Mouse (Mus musculus): Measurements from ENCODE around the gene Cd274. TPM values are rescaled to one million over a fixed set of nuclear protein-coding genes. Genes with fewer than 3 reads are reported as not detected.

The Cd274 gene
- polyA plus RNA-seq, 1 experiment from 2014 or later = 0.04 TPM

- no peak overlapping the region for H3K4me3 ChIP-seq
- H3K9me3 ChIP-seq = no peaks in the 10 kb centered on the region
- WGBS = 63% methylated on average over 3 of the region's 3 CpGs
- no peak overlapping the region for H3K9ac ChIP-seq
- H3K27me3 ChIP-seq = no peaks in the 10 kb centered on the region
- H3K27ac ChIP-seq = no peak overlapping the region
- H3K36me3 ChIP-seq = no peaks in the 10 kb centered on the region
- peaks cover 4% of the 10 kb centered on the region; the same call in 1 of the 2 replicates for H3K4me1 ChIP-seq
- no peak overlapping the region for H3K4me2 ChIP-seq (replicated peaks)
- ATAC-seq (ENCODE audit: low FRiP score, low read depth) = no peak
Observed at GRCm38 (mm10) chr19:29419506-29419905, 52.3 kb downstream of the Cd274 start.

GRCm38 (mm10) chr19:29419946-29420345 lies 52.7 kb downstream of the Cd274 start:
- H3K27ac ChIP-seq = no peak overlapping the region
- H3K4me2 ChIP-seq (replicated peaks) = no peak overlapping the region
- H3K27me3 ChIP-seq = no peaks in the 10 kb centered on the region
- H3K9ac ChIP-seq = no peak overlapping the region
- H3K9me3 ChIP-seq = no peaks in the 10 kb centered on the region
- ATAC-seq (ENCODE audit: low FRiP score, low read depth) = no peak
- H3K4me3 ChIP-seq = no peak overlapping the region
- H3K36me3 ChIP-seq = no peaks in the 10 kb centered on the region
- peaks cover 4% of the 10 kb centered on the region; the same call in 1 of the 2 replicates for H3K4me1 ChIP-seq

GRCm38 (mm10) chr19:29420397-29420796 lies 53.1 kb downstream of the Cd274 start:
- ATAC-seq (ENCODE audit: low FRiP score, low read depth) = no peak
- Histone ChIP-seq H3K9me3 (no peaks in the 10 kb centered on the region), H3K27me3 (no peaks in the 10 kb centered on the region), H3K9ac (no peak overlapping the region), H3K27ac (no peak overlapping the region), H3K4me1 (peaks cover 4% of the 10 kb centered on the region; the same call in 1 of the 2 replicates), H3K4me3 (no peak overlapping the region), H3K36me3 (no peaks in the 10 kb centered on the region), H3K4me2 (replicated peaks) (no peak overlapping the region)
- WGBS = 73% methylated on average over 8 of the region's 8 CpGs

GRCm38 (mm10) chr19:29422013-29422645 lies 54.9 kb downstream of the Cd274 start:
- H3K9me3 ChIP-seq = no peaks in the 10 kb centered on the region
- H3K27ac ChIP-seq = no peak overlapping the region
- no peak for ATAC-seq (ENCODE audit: low FRiP score, low read depth)
- peaks cover 4% of the 10 kb centered on the region; the same call in 1 of the 2 replicates for H3K4me1 ChIP-seq
- no peak overlapping the region for H3K4me3 ChIP-seq
- 88% methylated on average over 16 of the region's 16 CpGs for WGBS
- no peaks in the 10 kb centered on the region for H3K36me3 ChIP-seq
- no peak overlapping the region for H3K9ac ChIP-seq
- H3K27me3 ChIP-seq = no peaks in the 10 kb centered on the region
- no peak overlapping the region for H3K4me2 ChIP-seq (replicated peaks)

GRCm38 (mm10) chr19:29422796-29423195 lies 55.5 kb downstream of the Cd274 start:
- Histone ChIP-seq H3K9me3 (no peaks in the 10 kb centered on the region), H3K4me2 (replicated peaks) (no peak overlapping the region), H3K27me3 (no peaks in the 10 kb centered on the region), H3K4me1 (peaks cover 4% of the 10 kb centered on the region; the same call in 1 of the 2 replicates), H3K27ac (no peak overlapping the region), H3K36me3 (no peaks in the 10 kb centered on the region), H3K4me3 (no peak overlapping the region), H3K9ac (no peak overlapping the region)
- 81% methylated on average over 7 of the region's 7 CpGs for WGBS
- ATAC-seq (ENCODE audit: low FRiP score, low read depth) = no peak

GRCm38 (mm10) chr19:29430516-29430915 lies 63.3 kb downstream of the Cd274 start:
- 80% methylated on average over 3 of the region's 3 CpGs for WGBS
- ATAC-seq (ENCODE audit: low FRiP score, low read depth) = no peak

GRCm38 (mm10) chr19:29430953-29431352 lies 63.7 kb downstream of the Cd274 start:
- ATAC-seq (ENCODE audit: low FRiP score, low read depth) = no peak
- 72% methylated on average over 3 of the region's 3 CpGs for WGBS
- no peak overlapping the region for H3K4me3 ChIP-seq
- H3K27ac ChIP-seq = no peak overlapping the region
- no peaks in the 10 kb centered on the region for H3K4me1 ChIP-seq
- H3K9ac ChIP-seq = no peak overlapping the region
- no peak overlapping the region for H3K4me2 ChIP-seq (replicated peaks)
- H3K9me3 ChIP-seq = no peaks in the 10 kb centered on the region
- H3K36me3 ChIP-seq = no peaks in the 10 kb centered on the region
- H3K27me3 ChIP-seq = no peaks in the 10 kb centered on the region

More at GRCm38 (mm10) chr19:29430516-29430915, 63.3 kb downstream of the Cd274 start:
- Histone ChIP-seq H3K27ac (no peak overlapping the region), H3K4me2 (replicated peaks) (no peak overlapping the region), H3K9me3 (no peaks in the 10 kb centered on the region), H3K4me3 (no peak overlapping the region), H3K4me1 (no peaks in the 10 kb centered on the region), H3K36me3 (no peaks in the 10 kb centered on the region), H3K27me3 (no peaks in the 10 kb centered on the region), H3K9ac (no peak overlapping the region)

- Histone ChIP-seq H3K27me3 (no peaks in the 10 kb centered on the region), H3K4me1 (no peaks in the 10 kb centered on the region), H3K4me3 (no peak overlapping the region), H3K36me3 (no peaks in the 10 kb centered on the region), H3K4me2 (replicated peaks) (no peak overlapping the region), H3K9me3 (no peaks in the 10 kb centered on the region), H3K27ac (no peak overlapping the region), H3K9ac (no peak overlapping the region)
- ATAC-seq (ENCODE audit: low FRiP score, low read depth) = no peak
- WGBS = 83% methylated on average over 18 of the region's 18 CpGs
Observed at GRCm38 (mm10) chr19:29436793-29437479, 69.7 kb downstream of the Cd274 start.

Other genes with a start within 250 kb of the Cd274 start
- 8.5 and 9.8 TPM in 2 replicates for gene Jak2, start 115.6 kb upstream of the Cd274 start, polyA plus RNA-seq (2015; fragmentation: Nextera tagmentation; extraction: Ambion mirVana)
- gene Insl6, start 42.1 kb upstream of the Cd274 start, polyA plus RNA-seq (2015; fragmentation: Nextera tagmentation; extraction: Ambion mirVana) = 7.6 and 8.0 TPM in 2 replicates
- gene Rln1, start 32.8 kb upstream of the Cd274 start, polyA plus RNA-seq (2015; fragmentation: Nextera tagmentation; extraction: Ambion mirVana) = 0.20 TPM in 1 of 2 replicates, not detected in the other
- gene Plgrkt, start 65 bp upstream of the Cd274 start, polyA plus RNA-seq (2015; fragmentation: Nextera tagmentation; extraction: Ambion mirVana) = 58.1 and 58.2 TPM in 2 replicates
- gene Pdcd1lg2, start 43.5 kb downstream of the Cd274 start, polyA plus RNA-seq (2015; fragmentation: Nextera tagmentation; extraction: Ambion mirVana) = not detected in 2 replicates
- 25.5 and 25.7 TPM in 2 replicates for gene Ric1, start 154.8 kb downstream of the Cd274 start, polyA plus RNA-seq (2015; fragmentation: Nextera tagmentation; extraction: Ambion mirVana)